Mouse (Mus musculus) WW6 (cell line): Measurements from ENCODE around the gene Sox5.

ENCODE experiments used
- DNase-seq: peaks from one replicate; pipeline ENCODE4 v3.0.0-alpha.2; 2013; ENCODE audit warnings: low read depth, low spot score

Sox5 gene

GRCm38 (mm10) chr6:144584074-144584840 lies 197.5 kb downstream of the Sox5 start:
- DNase-seq, result no peak

DNA sequence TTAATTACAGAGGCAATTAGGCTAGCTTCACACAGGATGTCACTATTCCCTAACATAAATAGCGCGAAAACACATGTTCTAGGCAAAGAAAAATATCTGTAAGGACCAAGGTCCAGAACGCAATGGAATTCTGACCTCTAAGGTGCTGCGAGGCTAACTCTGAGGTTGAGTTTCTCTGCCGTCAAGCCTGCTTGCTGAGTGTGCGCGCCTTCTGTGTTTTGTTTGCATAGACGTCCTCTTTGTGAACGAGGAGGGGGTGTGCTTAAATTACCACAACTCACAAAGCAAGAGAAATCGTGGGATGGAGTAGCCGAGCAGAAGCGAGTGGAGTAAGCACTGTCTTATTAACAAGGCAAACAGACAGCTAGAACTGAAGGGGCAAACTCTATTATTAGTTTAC lies 202.5 kb downstream of the Sox5 start:
- DNase-seq, result no peak

DNA sequence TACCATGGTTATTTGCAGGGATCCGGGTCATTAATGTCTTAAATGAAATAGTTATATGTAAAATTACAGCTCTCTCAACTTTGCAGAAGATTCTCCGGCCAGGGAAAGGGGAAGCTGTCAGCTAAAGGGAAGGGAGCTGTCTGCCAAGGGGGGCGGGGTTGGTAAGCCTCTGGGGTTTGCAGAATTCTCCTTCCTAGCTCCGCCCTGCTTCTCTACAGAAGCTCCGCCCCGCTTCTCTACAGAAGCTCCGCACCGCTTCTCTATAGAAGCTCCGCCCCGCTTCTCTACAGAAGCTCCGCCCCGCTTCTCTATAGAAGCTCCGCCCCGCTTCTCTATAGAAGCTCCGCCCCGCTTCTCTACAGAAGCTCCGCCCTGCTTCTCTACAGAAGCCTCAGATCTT lies 210.9 kb downstream of the Sox5 start:
- DNase-seq, result peak; percentile 54

DNA sequence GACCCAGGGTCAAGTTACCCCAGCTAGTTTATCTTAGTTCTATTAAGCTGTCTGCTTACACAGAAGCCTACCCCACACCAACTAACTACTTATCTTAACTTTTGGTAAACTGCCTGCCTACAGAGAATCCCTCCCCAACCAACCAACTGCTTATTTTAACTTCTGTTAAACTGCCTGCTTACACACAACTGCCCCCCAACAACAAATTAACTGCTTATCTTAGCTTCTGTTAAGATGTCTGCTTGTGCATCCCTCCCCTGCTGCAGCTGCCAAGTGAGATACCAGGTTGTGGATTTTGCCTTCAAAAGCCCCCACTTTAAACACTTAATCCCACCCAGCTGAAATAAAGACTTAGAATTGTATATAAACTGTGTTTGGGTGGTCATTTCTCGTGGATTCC lies 215.9 kb downstream of the Sox5 start:
- no peak for DNase-seq

- DNase-seq, result no peak
Observed at GRCm38 (mm10) chr6:144561718-144562117, 220.1 kb downstream of the Sox5 start.

- DNase-seq, result no peak
Observed at GRCm38 (mm10) chr6:144560211-144560610, 221.6 kb downstream of the Sox5 start.

DNA sequence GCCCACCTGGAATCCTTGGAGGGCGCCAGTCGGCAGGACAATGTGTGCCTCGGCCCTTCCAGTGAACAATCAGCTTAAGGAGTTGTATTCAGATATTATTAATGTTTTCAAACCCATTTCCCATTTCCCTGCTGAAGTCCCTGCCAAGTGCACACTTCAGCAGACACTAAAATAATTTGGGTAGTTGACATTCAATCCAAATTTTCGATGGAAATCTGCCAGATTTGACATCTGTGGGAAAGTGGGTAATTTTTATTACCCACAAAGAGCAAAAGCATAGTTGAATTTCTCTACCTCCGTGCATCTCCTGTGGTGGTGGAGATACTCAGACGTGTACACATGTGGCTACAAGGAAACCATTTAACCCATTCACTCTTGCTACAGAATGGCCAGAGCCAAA lies 228.3 kb downstream of the Sox5 start:
- DNase-seq, result no peak

- DNase-seq, result no peak
Observed at GRCm38 (mm10) chr6:144548991-144549390, 232.8 kb downstream of the Sox5 start.

- DNase-seq, result no peak
Observed at GRCm38 (mm10) chr6:144547141-144547540, 234.6 kb downstream of the Sox5 start.

DNA sequence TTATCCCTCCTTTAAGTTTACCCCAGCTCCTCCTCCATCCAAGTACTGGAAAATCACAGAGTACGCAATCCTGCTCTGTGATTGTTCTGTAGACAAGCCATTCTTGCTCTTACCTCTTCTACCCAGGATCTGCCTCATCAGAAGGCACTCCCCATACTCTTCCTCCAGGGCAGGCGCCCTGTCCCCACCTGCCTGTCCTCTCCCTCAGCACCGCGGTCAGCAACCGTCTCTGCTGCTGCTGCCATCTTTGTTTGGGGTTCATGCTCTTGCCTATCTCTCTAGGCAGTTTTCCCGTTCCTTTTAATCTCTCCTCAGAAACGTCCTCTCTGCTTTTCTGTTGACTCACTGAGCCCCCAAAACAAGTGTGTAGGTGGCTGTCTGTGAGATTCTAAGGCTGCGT lies 236.2 kb downstream of the Sox5 start:
- DNase-seq, result no peak

DNA sequence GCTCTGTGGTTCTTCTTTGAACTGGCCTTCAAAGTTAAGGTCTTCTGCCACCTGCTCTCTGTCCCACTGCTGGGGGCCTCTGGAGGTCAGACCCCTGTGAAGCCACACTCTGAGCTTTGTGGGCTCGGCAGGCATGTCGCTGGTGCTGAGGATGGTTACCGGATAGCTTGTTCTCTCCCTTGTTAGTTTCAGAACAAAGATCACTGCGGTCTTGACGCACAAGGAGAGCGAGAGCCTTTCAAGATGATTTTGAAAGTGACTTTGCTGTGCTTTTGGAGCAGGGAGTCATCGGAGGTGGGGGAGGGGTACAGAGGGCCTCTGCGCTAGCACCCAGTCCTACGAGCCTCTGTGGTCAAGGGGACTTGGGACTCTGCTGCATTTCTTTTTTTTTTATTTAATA lies 240.5 kb downstream of the Sox5 start:
- DNase-seq, result no peak

DNA sequence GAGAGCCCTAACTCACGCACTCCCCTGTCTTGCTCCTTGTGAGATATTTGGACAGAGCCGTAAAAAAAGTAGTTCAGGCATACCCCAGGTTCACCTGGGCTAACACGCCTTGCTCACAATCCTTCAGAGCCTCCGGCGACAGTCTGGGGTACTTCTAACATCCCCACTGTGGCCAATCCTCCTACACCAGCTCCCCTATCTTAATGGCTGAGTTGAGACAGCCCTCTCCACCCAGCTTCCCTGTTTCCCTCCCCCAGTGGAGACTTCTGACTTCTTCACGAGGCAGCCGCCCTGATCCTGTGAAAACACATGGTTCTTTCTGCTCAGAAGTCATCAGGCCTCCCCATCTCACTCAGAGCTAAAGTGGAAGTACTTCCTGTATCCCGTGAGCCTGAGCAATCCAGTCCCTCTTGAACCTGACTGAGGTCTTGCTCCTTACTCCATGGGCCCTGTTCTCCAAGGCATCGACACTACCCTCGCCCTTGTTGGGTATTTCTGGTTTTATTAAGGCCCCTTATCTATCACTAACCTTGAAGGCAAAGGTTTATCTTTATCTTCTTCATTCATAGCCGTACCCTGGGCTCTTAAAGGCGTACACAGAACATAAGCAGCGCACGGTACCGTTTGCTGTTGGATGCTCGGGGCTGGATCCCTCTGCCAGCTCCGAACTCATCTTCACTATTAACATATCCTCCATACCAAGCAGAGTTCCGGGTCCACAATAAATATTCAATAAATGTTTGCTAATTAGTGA lies 242.2 kb downstream of the Sox5 start:
- DNase-seq, result no peak

DNA sequence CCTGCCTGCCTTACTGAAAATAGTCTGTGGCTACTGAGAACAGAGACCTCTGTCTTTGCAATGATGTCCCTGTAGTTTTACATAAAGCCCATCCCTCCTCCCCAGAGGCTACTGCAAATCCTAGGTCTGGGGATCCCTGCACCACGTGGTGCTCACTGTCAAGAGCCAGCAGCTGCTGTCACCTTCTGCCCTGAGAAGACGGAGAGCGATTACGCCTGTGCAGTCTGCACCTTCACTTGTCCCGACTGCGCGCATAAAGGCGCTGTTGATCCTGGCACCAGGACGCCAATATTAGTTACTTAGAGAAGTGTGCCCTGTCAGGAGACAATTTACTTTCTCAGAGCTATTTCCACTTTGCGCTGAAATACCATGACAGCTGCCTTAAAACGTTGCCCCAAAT lies 258.3 kb downstream of the Sox5 start:
- DNase-seq, result no peak

GRCm38 (mm10) chr6:144518811-144519210 lies 263.0 kb downstream of the Sox5 start:
- DNase-seq, result no peak

- DNase-seq, result no peak
Observed at GRCm38 (mm10) chr6:144515905-144516304, 265.9 kb downstream of the Sox5 start.

DNA sequence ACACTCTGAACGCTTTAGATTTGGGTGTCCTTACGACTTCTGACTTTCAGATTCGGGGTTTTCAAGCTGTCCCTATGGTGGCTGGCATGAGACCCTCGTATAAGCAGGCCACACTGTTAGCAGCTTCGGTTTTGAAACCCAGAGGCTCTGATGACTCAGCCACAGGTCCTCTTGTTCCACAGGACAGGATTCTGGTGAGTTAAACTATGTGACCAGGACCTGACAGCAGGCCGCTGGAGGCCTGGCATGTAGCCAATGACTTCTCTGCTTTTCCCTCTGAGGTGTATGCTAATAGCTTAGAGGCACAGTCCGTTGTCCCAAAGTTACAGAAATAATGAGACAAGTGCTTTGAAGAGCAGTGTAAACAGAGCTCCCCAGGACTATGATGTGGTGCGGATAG lies 268.0 kb downstream of the Sox5 start:
- no peak for DNase-seq

- DNase-seq, result no peak
Observed at GRCm38 (mm10) chr6:144511925-144512324, 269.9 kb downstream of the Sox5 start.

DNA sequence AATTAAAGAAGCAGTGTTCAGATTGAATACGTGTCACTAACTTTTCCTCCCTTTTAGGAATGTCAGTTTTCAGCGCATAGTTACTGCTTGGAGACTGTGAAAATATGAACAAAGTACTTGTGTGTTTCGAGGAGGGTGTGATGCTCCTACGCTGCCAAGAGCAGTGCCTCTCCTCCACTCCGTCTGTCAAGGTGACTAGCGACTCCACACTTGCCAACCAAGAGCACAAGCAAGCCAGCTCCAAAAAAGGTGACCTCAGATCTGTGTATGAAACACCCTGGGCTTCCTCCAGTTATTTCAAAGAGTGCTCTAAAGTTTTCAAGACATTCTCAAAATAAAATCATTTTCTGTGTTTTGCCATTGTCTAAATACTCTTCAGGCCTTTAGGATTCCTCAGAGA lies 271.6 kb downstream of the Sox5 start:
- DNase-seq, result no peak

- no peak for DNase-seq
Observed at GRCm38 (mm10) chr6:144504197-144504551, 277.6 kb downstream of the Sox5 start.

DNA sequence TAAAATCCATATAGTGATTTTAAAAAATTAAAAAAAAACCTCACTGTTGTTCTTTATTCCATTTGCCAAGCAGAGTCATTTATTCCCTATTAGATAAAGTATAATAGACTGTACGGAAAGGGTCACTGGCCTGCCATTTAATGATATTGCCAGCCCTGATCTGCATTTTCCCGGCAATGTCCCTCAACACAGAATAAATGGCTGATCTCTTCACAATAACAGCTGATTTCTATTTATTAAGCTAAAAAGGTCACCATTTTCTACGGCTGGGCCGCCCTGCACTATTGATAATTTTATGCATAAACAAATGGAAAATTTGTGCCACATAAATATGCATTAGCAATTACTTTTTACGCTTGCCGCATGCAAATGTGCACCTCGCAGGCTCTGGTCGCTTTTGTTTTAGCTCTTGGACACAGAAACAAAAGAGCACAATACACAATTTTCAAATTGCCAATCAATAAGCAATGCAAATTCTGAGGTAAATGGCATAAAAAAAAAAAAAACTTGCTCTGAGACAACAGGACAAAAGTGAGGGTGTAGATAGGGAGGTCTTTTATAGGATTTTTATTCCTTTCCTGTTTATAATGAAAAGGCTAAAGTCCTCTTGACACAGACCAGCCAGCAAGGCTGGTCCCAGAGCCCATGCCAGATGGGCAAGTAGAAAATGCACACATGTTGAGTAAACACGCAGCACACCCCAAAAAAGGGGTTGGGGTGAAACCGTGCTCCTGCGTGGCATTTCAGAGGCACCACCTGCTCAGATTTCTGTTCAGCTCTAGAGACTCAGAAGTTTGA lies 278.2 kb downstream of the Sox5 start:
- DNase-seq, result no peak

DNA sequence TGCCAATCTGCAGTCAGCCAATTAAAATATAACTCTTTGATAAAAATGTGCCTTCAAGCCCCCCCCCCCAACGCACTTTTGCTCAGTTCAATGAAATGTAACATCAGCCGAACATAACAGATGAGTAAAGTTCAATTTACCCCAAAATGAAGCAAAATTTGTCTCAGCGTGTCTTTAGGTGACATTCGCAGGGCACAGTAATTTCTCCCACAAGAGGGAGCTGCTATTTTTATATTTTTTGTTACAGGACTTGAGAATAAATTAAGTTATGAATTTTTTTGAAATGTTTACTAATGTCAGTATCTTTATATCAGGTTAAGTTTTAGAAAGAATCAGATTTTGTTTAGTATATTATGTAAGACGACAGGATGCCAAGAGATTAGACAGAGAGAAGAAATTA lies 280.3 kb downstream of the Sox5 start:
- no peak for DNase-seq

DNA sequence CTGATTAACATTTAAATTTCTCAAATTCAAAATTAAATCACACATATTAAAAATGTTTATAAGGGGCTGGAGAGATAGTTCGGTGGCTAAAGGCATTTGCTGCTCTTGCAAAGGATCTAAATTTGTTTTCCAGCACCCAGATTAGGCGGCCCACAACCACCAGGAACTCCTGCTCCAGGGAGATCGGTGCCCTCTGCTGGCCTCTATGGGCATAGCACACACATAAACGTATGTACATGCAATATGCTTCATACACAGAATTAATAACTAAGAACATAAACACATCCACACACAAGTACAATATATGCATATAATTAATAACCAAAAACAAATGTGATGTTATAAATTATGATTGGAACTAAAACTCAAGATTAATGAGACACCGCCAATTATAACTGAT lies 283.6 kb downstream of the Sox5 start:
- no peak for DNase-seq
